Mouse (Mus musculus): ENCODE data around the gene Adcy3. TPM values are rescaled to one million over a fixed set of nuclear protein-coding genes. Genes with fewer than 3 reads are reported as not detected.

Gene Adcy3
- 4.4 and 4.6 TPM in 2 replicates for polyA plus RNA-seq (2012; rRNA removed)

DNA sequence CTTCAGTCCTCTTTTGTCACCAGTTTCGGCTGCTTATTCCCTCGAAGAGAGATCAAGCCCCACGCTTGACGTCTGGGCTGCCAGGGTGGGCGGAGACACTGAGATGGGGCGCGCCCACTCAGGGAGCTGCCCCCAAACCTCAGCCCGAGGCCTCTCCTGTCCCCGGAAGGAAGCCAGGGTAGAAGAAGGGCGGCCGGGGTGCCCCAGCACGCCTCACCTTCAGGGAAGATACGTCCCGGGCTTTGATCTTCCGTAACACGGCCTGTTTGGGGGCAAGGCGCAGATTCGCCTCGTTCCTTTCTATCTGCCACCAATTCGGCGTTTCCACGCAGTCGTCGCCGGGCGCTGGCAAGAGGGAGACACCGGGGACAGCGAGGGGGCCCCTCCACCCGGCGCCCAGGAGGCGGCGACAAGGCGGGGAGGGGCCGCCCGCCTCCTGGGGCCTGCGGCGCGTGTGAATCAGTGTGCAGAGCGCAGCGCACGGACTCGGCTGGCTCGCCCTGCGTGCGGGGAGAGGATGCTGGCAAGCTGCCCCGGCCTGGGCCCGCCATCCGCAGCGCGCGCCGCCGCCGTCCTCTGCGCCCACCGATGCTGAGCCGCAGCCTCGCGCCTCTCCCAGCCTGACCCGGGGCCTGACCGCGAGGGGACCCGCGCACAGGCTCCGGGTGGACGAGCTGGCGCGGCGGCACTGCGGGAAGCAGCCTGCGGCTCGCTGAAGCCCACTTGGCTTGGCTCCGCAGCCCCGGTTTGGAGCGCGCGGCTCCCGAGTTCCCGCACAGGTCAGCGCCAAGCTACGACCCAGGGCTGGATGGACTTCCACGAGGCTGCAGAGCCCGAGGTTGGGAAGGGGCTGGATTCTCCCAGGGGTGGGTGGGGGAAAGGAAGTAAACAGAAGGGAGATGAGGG is at the start of gene Adcy3:
TSS of gene Adcy3 (plus strand) at position 163 of the 906 bp plus-strand sequence.

DNA sequence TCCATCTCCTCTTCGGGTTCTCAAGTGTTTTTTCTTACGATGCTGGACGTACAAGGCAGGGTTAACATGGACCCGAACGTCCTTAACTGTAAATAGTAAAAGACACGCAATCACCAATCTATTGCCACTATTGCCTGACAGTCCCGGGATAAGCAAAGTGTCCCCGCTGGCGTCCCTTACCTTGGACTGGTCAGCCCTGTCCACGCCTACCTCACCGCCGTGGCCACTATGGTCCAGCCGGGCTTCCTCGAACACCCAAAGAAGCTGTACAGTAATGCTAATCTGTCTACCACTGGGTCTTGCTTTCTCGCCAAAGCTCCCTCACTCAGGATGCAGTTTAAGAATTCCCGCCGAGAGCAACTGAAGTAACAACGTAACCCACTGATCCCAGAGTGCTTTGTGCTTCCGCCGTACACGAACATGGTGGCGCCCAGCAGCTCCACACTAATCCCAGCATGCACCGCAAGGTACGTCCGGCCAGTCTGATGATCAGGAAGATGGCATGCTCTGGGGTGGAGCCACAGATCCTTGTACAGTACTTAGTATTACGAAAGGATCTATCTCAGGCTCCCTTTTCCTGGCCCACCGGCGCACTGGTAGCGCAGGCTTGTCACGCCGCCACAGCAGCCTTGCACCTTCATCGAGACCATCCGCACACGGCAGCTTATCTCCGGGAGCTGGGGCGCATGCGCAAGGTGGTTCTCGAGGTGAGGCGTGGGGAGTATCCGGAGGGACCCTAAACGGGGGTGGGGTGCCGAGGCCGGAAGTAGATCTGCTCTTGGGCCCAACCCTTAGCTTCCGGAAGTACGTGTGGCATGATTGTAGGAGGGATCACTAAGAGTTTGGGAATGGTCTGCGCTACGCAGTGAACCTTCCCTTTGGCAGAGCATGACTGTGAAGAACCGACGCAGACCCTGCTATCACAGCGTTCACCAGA is 100.9 kb downstream of the Adcy3 start, which contains the start of the genes Ptrhd1 and Cenpo:
TSS of gene Ptrhd1 (plus strand) at position 456 of the 937 bp plus-strand sequence.
TSS of gene Cenpo (minus strand) at position 723 of the 937 bp plus-strand sequence.

Other genes with a start within 250 kb of the Adcy3 start
- gene Pomc, start 178.2 kb upstream of the Adcy3 start, polyA plus RNA-seq (2012; rRNA removed): 0.59 and 0.62 TPM in 2 replicates
- gene Efr3b, start 94.2 kb upstream of the Adcy3 start, polyA plus RNA-seq (2012; rRNA removed): 1.5 and 4.0 TPM in 2 replicates
- 2.6 and 2.7 TPM in 2 replicates for gene Dnajc27, start 50.5 kb upstream of the Adcy3 start, polyA plus RNA-seq (2012; rRNA removed)
- gene Ptrhd1, start 100.9 kb downstream of the Adcy3 start, polyA plus RNA-seq (2012; rRNA removed): 3.3 and 3.7 TPM in 2 replicates
- 7.5 and 8.3 TPM in 2 replicates for gene Cenpo, start 101.2 kb downstream of the Adcy3 start, polyA plus RNA-seq (2012; rRNA removed)